Mouse (Mus musculus) monocyte, adult 2 months (primary cell): Measurements from ENCODE around the gene Spast.

Experiments used
- DNase-seq, 2 experiments: peaks; one replicate each; pipeline ENCODE4 v3.0.0; 2022; ENCODE audit warnings: low spot score in 2 of 2, low read depth in 1 of 2

Gene Spast

DNA sequence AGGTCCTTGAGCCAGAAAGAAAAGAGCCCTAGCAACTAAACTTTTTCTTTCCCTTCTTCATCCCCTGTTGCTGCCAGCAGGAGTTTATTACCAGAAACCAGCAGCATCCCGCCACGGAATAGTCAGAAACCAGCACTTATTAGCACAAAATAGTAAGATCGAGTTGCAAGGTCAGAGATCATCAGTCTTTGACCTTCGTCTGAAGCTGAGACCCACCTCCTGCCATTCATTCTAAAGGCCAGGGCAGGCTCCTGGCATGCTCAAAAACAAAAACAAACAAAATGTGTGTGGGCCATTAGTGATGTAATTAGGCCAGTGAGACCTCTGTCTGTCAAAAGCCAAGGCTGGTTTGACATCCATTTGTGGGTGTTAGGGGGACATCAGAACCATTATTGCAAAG lies 79.4 kb downstream of the Spast start:
- DNase-seq, result no peak

DNA sequence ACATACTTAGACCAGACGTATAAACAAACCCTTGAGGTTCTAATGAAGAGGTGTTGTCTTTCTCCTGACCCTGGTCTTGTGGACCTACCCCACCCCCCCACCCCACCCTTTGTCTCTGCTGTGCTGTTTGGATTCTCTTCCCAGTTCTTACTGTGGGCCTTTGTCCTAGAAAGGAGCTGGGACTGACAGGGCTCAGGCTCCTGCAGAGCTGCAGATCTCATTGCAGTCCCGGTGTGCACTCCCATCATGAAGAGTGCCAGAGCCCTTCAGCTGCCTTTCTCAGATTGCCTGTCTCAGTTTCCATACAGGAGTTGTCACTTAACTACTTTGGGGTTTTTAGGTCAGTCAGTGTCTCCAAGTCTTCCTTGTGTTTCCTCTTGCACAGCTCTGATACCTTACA lies 81.9 kb downstream of the Spast start:
- DNase-seq, result no peak

DNA sequence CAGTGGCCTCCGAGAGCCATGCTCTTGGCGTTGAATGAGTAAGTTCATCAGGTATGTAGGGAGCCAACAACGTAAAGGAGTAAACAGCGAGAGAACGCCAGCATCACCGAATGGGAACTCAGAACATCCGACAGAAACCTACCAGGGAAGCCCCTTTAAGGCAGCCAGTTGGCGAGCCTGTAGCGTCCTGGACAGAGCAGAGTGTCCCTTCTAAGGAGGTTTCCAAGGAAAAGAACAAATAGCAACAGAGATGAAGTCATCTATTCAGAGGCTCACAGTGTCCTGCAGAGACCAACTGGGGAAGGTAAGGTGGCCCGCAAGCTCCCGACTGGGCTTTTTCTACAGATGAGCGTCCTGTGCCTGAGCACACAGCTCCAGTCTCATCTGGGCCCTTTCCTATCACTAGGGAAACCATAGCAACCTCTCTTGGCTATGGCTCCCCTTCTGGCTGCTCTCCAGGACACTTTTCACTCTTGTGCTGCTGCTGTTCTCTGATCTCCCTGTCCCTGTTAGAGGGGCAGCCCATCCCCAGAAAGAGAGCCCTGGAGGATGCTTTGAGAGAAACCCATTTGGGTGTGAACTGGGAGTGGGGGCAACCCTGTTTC lies 85.7 kb downstream of the Spast start:
- no peak for DNase-seq

DNA sequence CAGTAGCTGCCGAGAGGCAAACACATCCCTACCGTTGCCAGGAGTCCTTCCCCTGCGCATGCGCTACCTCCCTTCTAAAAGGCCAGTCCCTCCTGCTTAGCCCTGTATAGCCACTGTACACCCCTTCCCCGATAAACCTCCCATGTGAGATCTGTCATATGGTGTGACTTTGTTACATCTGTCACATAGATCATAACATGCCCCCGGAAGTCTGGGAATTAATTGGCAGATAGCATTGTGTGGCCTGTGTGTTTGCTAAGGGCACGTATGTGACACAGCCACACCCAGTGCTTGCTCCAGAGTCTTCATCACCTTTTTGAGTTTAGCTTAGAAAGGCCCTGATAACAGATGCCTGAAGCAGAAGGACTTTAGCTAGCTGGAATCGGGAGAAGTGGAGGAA lies 91.3 kb downstream of the Spast start:
- no peak for DNase-seq

DNA sequence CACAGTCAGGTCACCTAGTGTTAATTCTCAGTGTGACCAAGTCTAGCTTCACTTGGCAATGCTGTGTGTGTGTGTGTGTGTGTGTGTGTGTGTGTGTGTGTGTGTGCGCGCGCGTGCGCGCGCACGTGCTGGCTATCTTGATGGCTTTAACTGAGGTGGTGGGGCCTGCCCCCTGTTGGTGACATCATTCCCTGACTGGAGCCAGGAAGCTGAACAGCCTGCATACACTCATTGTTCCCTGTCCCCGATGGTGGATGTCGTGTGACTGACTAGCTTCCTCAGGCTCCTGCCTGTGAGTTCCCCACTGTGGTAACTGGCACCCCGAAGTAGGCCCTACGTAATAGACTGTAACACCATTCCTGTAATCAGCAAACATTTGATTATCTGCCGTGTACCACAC lies 92.7 kb downstream of the Spast start:
- no peak for DNase-seq

DNA sequence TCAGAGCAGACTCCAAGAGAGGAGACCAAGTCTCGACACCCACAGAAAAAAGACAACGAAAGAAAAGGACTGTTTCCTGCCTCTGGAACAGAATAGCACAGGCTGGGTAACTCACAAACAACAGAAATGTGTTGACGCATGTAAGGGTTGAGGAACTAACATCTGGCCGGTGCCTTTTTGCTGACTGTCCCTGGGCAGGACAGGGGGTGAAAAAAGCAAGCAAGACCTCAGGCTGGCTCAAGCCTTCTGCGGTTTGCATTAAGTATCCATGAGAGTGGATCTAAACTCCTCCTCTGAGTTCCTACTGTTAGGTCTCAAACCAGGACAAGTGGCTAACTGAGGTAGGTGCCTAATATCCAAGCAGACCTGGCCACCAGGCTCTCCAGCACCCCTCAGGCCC lies 93.8 kb downstream of the Spast start:
- DNase-seq, result no peak

DNA sequence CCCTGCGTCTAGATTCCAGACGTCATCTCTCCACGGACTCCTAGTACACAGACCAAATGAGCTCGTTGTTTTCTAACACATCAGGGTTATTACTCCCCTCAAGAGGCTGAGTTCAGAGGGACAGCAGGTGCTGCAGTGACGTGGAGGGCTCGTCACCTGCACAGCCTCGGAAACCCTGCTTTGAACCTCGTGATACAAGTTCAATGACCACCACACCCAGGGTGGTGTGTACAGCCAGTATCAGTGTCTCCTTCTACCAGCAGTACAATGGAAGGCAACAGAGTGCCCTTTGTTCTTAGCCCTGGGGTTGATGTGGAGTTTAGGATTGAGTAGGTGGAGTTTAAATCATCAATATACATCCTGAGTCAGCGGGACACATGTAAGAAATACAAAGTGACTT lies 99.0 kb downstream of the Spast start:
- DNase-seq, result no peak

DNA sequence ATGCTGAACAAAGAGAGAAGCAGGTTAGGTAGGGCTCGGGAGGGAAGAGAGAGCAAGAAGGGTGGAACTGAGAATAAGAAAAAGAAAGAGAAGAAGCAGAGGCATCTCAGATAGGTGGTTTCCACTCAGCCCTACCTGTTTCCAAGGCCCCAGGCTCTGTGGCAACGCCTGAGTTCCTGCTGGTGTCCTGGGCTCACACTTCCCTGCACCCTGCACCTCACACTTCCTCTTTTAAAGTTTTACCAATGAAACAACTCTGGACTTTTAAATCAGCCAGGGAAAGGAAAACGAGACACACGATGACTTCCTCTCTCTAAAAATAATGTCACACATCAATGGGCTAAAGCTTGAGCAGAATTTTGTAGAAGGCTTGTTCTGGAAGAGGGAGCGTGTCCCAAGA lies 101.7 kb downstream of the Spast start:
- peak in 1 of 2 experiments; percentile 3 for DNase-seq
